Mouse (Mus musculus): Measurements from ENCODE around the gene Ercc6l2.
A peak's percentile ranks its signal among the peaks of the same experiment; 100 is the strongest.

The Ercc6l2 gene

DNA sequence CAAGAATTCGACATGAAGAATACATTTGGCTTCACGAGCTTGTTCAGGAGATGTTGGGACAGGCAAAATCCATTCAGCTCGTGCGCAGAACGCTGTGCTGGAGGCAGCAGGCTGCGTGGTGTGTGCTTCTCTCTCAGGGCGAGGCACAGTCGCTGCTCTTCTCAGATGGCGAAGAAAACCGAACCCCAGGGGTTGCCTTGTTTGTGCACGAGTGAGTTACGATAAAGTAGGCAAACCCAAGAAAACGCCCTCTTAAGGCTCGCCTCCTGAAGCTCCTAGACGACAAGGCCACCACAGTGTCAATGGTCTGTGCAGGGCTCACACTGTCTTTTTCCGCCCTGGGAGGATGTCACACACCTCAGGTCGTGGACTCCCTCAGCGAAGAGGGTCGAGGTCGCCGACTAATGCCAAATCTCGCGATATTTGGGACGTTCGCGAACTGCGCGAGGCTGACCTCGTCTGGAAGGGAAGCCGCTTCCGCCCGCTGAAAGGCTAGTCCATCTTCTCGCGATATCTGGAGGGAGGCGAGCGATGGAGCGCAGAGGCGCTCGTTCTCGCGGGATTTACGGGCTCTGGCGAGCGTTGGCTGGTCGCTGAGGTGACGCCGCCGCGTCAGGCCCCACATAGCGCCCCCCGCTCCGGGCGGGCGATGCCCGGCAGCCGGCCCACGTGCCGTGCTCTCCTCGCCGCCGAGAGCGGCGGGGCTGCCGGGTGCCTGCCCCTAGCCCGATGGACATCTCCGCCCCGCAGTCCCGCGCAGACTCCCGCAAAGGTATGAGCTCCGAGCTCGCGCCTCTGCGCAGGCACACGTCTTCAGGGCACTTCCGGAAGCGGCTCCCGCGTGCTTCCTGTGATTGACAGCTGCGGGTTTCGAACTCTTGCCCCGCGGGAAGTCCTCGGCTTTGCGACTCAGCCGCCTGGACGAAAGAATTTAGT is at the start of gene Ercc6l2:
Ercc6l2 (plus strand) TSS at position 495 of the 936 bp plus-strand sequence.
- peak; percentile 100 for DNase-seq (ENCODE audit: low read depth, low spot score)

DNA sequence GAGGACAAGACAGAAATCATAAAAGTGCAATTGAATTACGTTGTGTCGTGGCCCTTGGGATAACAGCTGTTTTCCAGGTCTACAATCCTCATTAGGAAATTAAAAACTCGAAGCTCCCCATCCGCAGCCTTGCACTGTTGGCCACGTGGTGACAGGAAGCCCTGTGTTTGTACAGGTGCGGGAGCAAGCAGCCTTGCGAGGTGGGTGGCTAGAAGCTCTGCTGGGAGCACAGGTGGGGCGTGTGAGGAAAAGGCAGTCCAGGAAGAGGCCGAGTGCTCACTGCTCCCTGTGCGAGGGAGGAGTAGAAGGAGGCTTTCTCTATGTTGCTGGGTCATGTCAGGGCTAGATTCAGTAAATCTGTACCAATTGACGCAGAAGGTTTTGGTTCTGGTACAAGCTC is 49.0 kb upstream of the Ercc6l2 start:
- DNase-seq (ENCODE audit: low read depth, low spot score) = no peak

DNA sequence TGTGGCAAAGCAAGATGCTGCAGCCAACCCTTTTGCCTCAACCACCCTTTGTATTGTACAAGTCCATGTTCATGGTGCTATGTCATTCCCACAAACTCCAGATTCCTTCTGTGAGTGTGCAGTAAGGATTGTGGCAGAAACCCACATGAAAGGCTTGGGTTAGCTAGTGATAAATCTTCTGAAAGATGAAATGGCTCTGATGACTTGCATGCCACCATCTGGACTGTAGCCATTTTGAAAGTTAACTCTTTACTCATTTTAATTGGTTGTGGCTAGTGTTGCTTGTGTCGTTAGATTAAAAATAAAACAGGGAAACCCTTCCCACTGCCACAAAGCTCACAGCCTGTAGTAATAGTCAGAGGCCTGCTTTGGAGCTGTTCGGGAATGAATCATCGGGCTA is 44.0 kb upstream of the Ercc6l2 start:
- no peak for DNase-seq (ENCODE audit: low read depth, low spot score)

DNA sequence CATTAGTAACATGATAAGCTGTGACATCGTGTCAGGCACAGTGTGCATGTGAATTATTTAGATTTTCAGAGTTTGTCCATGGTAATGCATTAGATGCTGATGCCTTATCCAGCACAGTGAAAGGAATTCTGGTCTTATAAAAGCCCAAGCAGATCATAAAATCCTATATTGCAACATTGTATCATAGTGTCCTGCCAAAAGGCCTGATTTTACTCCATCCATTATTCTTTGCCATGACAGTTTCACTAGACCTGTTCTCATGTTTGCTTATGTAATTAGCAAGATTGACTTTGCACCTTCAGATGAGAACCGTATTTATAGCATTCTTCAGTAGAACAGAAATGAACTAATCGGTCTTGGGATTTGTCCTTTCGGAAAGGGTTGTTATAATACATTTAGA is 36.1 kb upstream of the Ercc6l2 start:
- no peak for DNase-seq (ENCODE audit: low read depth, low spot score)

DNA sequence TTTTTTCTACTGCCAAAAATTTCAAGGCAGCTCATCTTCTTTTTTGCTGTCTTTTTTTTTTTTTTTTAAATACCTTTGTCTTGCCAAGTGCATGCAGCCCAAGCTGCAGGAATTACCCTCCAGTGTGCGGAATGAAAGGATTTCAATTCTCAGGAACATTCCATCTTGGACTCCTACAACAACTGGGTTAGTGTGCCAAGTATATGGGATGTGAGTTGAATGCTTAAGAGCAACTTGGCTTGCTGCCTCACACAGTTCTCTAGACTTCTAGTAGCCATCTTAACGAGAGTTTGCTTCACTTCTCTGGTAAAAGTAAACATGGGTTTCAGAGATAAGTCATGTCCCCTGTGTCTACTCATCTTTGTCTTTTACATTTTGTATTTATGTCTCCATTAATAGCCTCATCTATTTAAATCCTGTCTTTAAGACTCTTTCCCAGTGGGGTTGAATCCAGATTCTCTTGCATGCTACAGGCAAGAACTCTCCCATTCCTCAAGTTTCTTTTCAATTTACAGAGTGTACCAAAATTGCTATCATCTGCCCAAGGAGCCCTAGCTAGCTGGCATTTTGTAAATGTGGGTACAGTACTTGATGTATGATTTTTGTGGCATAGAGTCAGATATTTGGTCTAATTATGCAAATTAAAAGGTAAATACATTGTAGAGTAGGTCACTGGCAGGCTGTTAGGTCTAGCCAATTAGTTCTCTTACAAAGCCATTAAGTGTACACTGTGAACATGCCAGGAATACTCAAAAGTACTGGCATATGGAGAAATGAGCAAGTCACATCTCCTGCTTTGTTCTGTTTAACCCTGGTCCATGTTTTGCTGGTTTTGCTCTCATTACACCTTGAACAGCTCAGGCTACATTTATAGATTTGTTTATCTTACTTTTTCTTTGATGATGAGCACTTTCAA is 35.4 kb upstream of the Ercc6l2 start:
- no peak for DNase-seq (ENCODE audit: low read depth, low spot score)

DNA sequence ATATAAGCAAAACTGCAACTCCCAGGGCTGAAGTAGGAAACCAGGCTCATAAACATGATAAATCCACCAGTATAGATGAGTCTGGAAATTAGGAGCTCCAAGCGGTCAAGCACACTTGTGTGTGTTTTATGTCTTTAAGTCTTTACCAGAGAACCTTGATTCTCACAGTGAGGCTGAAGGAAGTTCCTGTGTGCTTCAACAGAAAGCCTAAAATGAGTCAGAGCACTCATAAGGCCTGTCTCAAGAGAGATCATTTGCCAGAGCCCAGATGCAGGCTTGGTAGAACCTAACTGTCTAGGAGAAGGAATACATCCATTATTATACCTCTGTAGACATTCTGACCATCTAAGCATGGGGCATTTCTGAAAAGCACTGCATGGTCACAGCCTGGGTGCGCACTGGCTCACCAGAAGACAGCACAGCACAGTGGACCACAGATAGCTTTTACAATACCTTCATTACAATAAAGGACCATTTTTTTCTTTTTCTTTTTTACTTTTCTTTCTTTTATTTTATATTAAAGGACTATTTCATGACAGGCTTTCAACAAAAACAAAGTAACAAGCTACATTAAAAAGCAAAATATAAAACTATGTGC is 22.7 kb upstream of the Ercc6l2 start:
- no peak for DNase-seq (ENCODE audit: low read depth, low spot score)

DNA sequence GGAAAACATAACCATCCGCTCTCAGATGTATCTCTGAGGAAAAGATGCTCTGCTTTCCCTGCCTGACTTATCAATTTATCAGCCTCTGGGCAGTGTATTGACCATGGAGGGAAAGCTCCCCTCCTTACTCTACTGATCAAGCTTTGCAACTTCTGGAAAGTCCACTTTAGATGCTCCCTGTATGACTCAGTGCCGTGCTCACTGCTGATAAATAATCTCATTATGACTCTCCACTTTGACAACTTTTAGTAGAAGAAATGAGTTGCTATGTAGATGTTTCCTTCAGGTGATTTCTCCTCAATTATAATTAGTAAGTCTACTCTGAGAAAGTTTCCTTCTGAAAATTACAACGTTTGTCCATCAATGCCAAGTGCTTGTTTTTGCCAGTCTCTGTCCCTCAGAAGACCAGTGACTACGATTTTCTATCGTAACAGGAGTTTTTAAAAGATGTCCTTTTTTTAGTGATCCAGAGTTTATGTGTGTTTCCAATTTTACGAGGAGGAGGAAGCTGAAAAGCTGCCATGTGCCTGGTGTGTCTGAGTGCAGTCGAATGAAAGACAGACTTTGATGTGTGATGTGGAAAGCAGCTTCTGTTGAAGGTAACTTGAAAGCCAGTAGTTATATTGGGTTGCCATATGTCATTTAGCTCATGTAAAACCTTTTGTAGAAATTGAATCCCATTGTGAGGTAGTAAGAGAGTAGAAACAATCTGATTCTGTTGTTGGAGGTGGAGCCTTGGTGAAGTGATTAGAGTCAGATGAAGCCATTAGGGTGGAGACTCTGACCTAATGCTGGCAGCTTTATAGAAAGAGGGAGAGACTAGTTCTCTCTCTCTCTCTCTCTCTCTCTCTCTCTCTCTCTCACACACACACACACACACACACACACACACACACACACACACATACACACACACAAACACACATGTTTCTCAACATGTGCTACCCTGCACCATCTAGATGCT is 21.4 kb upstream of the Ercc6l2 start:
- DNase-seq (ENCODE audit: low read depth, low spot score) = no peak

DNA sequence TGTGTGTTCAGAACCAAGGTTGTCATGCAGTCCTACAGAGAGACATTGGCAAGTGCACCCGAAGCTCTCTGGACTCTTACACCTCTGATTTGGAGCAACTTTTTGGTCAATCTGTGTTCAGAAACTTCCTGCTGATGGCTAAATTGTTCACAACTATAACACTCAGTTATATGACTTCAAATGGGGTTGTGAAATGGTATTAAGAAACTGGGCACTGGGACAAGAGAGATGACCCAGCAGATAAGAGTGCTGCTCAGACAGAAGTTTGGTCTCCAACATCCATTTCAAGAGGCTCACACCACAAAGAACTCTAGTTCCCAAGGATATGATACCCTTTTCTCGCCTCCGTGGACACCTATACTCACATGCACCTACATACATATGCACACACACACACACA is 16.4 kb upstream of the Ercc6l2 start:
- no peak for DNase-seq (ENCODE audit: low read depth, low spot score)

DNA sequence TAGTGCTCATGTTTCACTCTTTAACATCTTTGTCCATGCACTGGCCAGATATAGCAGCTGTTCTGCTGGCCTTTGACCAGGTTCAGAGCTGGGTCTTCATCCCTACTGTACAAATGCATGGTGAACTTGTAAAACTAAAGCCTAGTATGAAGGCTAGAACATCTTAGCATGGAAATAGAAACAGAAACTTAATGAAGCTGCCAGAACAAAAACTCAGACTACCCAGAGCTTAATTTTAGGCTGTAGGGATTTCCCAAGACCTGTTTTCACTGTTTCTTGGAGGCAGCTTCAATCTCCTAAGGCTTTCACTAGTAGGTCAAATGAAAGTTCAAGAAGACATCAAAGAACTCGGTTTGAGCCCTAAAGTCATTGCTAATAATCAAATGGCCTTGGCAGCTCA is 15.1 kb upstream of the Ercc6l2 start:
- DNase-seq (ENCODE audit: low read depth, low spot score) = no peak

DNA sequence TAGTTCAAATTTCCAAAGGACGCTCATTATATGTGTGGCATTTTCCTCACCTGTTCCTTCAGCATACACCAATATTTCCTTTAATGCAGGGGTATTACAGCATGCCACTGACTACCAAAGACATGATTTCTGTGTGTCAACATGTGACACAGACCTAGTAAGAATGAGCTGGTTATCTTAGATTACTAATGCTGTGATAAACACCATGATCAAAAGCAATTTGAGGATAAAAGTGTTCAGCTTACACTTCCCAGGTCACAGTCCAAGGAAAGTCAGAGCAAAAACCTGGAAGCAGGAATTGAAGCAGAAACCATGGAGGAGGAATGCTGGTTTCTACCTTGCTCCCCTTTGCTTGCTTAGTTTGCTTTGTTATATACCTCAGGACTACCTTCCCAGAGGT is 13.8 kb upstream of the Ercc6l2 start:
- DNase-seq (ENCODE audit: low read depth, low spot score) = no peak

DNA sequence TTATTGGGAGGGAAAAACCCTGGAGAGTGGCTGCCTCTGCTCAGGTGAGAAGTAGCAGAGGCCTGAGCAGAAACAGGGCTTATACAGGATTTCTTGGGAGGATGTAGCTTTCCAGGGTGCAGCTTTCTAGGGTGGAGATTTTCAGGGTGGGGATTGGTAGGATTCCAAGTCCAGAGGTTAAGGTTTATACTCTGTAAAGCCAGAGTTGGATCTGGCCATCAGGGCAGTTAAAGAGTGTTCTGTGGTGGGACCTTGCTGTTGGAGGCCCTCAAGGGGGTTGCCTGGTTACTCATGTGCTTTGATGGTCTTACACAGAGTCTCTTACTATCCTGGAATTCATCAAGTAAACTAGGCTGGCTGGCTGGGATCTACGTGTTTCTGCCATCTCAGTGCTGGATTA is 7.8 kb upstream of the Ercc6l2 start:
- DNase-seq (ENCODE audit: low read depth, low spot score) = no peak

DNA sequence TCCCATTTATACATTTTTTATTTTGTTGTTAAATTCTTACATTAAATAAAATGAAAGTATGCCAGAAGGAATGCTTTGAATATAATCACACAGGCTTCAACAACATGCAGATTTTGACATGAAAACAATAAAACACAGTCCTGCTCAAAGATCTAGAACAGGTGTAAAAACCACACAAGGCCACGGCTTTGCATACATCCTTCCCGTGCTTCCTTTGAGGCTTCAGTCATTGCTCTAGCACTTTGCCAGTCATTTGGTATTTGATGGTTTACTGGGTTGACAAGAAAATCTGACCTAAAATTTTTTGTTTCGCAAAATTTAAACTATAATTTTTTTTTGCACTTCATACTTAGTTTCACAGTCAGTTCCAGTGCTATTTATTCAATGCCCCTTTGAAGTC is 7.1 kb upstream of the Ercc6l2 start:
- DNase-seq (ENCODE audit: low read depth, low spot score) = no peak

DNA sequence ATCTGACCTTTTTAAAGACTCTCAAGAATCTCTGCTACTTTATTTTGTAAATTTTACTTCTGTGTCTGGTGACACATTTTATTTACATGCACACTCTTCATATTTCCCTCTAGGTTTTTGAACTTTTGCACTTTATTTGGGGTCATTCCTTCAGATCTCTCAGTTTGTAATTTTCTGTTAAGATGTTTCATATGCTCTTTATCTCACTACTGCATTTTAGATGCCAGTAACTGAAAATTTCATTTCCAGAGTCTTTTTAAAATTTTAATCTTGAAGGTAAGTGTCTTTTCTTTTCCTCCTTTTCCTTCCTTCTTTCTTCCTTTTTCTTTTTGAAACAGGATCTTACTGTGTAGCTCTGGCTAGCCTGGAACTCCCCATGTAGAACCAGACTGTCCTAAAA is 3.6 kb upstream of the Ercc6l2 start:
- no peak for DNase-seq (ENCODE audit: low read depth, low spot score)

DNA sequence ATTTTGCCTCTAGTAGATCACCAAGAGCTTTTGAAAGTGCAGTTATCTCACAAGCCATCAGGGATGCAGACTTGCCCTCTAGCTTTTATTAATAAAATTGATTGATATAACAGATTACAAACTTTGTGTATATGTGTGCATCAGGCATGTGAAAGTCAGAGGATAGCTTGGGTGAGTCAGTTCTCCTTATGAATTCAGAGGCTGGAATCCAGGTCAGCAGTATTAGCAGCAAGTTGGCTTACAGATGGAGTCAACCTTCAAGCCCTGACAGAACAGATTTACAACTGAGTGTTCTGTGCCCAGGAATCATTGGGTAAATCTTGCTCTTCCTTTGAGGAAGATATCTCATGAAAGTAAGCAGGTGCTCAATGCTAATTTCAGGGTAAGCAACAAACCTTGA is 891 bp downstream of the Ercc6l2 start:
- DNase-seq (ENCODE audit: low read depth, low spot score) = no peak

DNA sequence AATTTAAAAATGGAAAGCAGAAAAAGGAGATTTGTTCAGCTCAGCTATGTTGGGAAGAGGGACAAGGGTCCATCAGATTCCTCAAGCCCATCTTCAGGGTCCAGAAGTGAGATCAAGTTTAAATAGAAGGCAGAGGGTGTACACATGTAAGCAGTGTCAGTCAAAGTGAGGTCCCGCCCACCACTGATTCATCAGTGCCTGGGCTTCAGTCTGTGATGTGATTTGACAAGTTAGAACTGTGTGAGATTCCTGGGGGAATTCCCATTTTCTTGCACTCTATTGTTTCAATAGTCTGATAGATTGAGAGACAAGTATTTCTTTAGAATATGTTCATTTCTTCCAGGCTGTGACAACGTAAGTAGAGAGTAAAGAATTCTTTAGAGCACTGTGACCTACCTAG is 30.7 kb downstream of the Ercc6l2 start:
- no peak for DNase-seq (ENCODE audit: low read depth, low spot score)

DNA sequence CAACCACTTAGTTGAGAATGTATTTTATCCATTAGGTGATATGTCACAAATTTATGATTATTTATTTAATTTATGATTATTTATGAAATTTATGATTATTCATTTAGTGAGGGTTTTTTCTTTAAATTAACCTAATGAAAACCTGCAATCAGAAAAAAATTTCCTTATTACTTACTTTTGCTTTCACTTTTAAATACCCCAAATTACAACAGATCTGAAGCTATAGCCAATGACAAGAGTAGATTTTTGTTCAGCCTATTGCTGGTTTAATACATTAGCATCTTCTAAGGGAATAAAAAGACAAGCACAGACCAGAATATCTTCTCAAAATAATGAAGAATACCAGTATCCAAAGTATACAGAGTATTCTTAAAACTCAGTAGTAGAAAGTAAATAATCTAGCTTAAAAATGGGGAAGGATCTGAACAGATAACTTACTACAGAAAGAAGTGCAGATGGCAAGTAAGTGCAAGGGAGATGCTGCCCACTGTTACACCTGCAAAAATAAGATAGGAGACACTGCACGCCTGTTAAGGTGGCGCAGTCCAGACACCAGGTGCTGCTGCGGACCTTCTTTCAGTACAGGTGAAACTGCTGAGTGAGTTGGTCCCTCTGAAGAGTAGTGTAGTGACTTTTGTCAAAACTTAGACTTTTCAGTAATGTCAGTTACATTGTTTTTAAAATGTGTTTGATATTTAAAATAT is 35.4 kb downstream of the Ercc6l2 start:
- no peak for DNase-seq (ENCODE audit: low read depth, low spot score)

DNA sequence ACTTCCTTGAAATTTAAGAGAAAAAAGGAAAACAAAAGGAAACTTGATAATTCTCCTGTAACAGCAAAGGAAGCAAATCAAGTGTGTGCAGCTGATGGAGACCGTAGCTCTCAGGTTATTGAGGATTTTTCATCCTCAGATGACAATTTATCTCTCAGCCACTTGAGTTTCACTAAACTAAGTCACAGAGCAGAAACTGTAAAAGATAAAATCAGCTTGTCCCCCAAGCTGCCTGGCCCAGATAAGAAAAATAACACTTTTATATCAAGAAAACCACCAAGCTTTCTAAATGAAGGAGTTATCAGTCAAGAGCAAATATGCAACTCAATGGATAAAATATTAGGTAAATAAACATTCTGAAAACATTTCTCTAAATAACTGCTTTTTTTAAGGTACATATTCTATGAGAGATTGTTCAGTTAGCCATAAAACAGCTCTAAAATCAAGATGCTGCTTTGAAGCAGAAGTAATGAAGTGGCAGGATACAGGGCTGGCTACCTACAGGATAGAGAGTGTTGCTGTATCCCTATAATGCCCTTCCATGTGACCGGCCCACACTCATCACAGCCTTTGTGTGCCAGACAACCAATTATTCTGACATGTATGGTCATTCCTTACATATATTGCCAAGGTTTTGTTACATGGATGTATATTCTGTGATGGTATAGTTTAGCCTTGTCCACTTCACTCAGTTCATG is 57.7 kb downstream of the Ercc6l2 start:
- no peak for DNase-seq (ENCODE audit: low read depth, low spot score)

DNA sequence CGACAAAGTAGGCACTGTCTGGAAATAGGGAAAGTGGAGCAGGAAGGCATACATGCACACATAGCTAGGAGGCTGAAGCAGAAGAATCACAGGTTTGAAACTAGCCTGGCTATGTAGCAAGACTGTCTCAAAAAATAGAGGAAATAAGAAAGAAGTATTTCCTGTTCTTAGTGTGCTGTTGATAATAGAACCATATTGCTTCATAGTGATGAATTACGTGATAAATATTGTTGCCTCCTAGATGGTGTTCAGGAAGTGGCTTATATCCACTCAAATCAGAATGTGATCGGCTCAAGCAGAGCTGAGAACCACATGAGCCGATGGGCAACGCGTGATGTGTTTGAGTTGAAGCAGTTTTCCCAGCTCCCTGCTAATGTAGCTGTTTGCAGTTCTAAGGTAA is 62.1 kb downstream of the Ercc6l2 start:
- no peak for DNase-seq (ENCODE audit: low read depth, low spot score)

DNA sequence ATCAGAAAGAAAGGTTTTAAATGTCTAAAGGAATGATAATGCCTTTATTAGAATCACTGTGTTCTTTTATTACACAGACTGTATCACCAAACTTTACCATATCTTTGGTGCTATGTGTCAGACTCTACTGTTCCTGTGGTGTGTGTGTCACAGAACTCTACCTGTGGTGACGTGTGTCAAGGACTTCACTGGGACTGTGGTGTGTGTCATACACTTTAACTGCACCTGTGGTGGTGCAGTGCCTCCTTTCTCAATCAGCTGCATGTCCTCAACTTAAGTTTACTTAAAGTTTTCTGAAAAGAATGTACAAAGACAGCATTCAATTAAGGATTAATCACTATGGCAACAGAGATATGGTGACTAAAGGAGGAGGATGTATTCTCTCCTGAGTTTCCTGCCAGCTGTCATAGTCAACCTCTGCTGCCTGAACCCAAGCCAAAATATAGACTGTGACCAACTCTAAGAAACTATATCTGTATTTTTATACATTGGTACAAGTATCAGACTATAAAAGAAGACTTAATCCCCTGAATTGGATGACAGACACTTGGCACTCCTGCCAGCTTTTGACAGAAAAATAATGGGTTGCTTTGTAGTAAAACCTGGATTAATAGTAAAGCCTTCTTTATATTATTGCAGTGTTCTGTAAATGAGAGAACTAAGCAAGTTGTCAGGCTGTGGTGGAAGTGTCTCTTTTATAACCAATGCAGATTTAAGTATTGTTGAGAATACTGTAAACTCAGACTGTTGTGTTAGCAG is 64.2 kb downstream of the Ercc6l2 start:
- no peak for DNase-seq (ENCODE audit: low read depth, low spot score)
